Mouse (Mus musculus) layer of hippocampus, adult 18-20 months (tissue): ENCODE results near the gene Akr1c13. TPM values are rescaled to one million over a fixed set of nuclear protein-coding genes. Genes with fewer than 3 reads are reported as not detected.
"Not testable (repeated sequence)": the region's sequence is repeated elsewhere in the genome, so short reads cannot be mapped to it uniquely, and the experiment has no call there.

ENCODE experiments used
- DNase-seq, 2 experiments: peaks; one replicate each; pipeline ENCODE4 v3.0.0; 2022; ENCODE audit warnings: low spot score in 2 of 2
- long read RNA-seq: library from polyadenylated mRNA; stranded (forward); transcript quantifications from one replicate; pipeline ENCODE4 v2.0.0, GENCODE M21; 2021
- total RNA-seq, 2 experiments: library from RNA; stranded (reverse); gene quantifications; 2 replicates each; pipeline ENCODE4 v1.2.3; 2021

The Akr1c13 gene
- 1 to 10 TPM in 1 of 2 experiments, under 1 TPM in 1; 0.36 to 1.4 TPM for total RNA-seq
- long read RNA-seq = 0 reads

- DNase-seq = no peak
These were observed at the start of gene Akr1c13 for GRCm38 (mm10) chr13:4190904-4191303. TSS of gene Akr1c13 (plus strand) at chr13:4191150.

DNA sequence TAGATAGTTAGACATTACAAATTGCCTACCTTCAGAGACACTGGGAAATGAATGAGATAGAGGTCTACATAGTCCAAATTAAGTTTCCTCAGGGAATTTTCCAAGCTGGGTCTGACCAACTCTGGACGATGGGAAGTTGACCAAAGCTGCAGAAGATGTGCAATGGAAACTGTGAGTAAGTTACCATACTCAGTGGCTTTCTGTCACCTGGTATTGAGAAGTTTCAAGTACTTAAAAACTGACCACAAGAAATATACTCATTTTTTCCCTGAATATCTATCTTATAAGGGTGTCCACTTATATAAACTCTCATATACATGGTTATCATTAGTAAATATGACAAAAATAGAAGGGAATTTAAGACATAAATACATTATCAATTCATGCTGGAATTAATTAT, 46.7 kb upstream of the Akr1c13 start:
- no peak for DNase-seq

GRCm38 (mm10) chr13:4150518-4150917, 40.4 kb upstream of the Akr1c13 start, which contains the start of gene Akr1c18:
TSS of gene Akr1c18 (minus strand) at chr13:4150654.
- peak; percentile 22 to 48 for DNase-seq

DNA sequence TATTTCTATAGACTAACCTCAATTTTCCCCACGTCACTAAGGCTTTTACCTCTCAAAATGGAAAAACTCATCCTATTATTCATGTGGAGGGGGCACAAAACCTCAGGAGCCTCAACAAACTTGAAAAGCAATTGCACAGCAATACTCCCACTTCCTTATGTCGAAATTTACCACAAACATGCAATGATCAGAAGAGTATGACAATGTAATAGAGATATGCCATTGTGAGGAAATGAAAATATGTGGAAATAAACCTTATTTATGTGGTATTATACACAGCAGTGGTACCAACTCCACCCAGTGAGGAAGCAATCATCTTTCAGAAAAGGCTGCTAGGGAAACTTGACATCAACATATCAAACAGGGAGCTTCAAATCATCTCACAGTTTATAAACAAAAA, 38.0 kb upstream of the Akr1c13 start:
- no peak for DNase-seq

- DNase-seq = no peak
These were observed 37.4 kb upstream of the Akr1c13 start for GRCm38 (mm10) chr13:4153593-4153992.

GRCm38 (mm10) chr13:4155286-4155685, 35.7 kb upstream of the Akr1c13 start:
- DNase-seq = no peak

- DNase-seq = no peak
These were observed 22.9 kb upstream of the Akr1c13 start for GRCm38 (mm10) chr13:4168006-4168405.

- no peak for DNase-seq
These were observed 18.0 kb upstream of the Akr1c13 start for GRCm38 (mm10) chr13:4172978-4173377.

DNA sequence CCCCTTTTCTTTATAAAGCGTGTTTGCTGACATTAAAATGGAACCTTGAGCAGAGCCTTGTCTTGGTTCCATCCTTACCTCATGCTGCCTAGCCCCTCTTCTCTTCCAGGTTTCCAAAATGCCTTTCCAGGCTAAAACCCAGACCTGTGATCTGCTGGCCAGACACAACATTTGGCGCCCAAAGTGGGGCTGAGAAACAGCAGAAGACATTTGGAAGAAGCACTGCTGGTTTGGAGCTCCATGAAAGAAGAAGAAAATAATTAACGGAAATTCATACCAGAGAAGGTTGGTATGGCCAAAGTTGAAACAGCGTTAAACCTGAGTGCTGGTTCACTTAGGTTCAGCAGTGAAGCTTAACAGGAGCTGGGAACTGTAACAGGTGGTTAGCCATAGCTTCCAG, 9.6 kb upstream of the Akr1c13 start:
- not testable (repeated sequence) for DNase-seq

GRCm38 (mm10) chr13:4183116-4183515, 7.8 kb upstream of the Akr1c13 start:
- DNase-seq = no peak

DNA sequence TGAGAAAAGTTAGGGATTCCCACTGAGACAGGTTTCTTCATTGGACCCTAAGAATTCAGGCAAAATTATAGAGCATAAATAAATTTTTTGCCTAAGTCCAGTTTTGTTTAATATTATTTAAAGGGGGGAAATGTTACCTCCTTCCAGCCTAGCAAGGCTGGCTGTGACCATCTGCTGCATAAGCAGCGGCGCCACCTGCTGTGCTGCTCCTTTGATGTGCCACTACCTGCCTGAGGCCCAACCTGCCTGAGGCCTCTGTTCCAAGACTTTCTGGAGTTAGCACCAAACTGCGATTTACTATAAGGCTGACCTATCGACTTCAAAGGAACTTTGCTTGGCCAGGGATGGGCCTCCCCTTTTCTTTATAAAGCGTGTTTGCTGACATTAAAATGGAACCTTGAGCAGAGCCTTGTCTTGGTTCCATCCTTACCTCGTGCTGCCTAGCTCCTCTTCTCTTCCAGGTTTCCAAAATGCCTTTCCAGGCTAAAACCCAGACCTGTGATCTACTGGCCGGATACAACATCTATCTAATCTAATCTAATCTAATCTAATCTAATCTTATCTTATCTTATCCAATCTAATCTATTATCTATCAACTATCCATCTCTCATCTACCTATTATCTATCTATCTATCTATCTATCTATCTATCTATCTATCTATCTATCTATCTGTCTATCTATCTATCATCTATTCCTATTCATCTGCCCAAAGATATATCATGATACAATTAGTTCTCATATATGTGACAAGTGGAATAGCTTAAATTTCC, 4.1 kb upstream of the Akr1c13 start:
- not testable (repeated sequence) for DNase-seq

DNA sequence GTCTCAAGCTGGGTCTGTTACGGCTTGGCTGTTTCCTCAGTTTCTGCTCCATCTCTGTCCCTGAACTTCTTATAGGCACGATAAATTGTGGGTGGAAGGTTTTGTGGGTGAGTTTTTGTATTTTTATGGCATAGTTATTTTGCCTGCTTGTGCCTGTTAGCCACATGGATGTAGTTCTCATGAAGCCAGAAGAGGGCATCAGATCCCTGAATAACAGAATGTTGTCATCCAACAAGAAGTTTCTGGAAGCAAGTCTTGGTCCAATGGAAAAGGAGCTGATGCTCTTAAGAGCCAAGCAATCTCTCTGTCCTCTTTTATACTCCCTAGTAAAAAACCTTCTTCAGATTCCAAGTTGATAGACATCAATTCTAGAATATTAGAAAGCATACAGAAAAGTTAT, 2.8 kb upstream of the Akr1c13 start:
- DNase-seq = peak in 1 of 2 experiments; percentile 14

GRCm38 (mm10) chr13:4192511-4192910, 1.6 kb downstream of the Akr1c13 start:
- no peak for DNase-seq

DNA sequence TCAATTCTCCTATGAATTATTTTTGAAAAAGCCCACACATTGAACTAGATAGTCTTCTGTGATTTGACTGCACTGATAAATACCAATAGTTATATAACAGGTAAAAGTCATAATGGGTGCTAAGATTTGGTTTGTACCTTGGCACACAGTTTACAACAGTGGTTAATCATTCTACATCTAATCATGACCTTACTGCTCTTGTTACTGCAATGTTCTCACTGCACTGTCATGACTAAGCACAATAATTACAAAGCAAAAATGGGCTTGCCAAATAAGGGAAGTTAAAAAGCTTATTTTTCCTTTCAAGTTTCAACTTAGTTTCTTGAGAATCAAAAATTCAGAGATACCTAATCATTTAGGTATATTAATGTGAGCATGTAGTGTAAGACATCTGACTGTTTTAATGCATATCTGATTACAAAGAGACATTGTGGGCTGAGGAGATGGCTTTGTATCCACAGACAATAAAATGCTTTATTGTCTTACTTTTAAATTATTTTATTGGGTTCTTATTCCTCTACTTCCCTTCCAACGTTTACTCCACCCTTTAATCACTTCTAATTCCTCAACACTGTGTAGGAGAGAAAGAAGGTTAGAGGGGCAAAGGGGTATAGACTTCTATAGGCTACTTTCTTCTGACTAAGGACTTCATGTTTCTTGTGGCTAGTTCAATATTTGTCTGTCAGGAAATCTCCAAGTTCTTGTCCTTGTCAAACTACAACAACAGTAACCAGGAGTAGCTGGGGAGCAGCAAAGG, 15.4 kb downstream of the Akr1c13 start:
- no peak for DNase-seq

GRCm38 (mm10) chr13:4211560-4212299, 20.8 kb downstream of the Akr1c13 start:
- DNase-seq = no peak

GRCm38 (mm10) chr13:4212309-4212708, 21.4 kb downstream of the Akr1c13 start:
- DNase-seq = no peak

DNA sequence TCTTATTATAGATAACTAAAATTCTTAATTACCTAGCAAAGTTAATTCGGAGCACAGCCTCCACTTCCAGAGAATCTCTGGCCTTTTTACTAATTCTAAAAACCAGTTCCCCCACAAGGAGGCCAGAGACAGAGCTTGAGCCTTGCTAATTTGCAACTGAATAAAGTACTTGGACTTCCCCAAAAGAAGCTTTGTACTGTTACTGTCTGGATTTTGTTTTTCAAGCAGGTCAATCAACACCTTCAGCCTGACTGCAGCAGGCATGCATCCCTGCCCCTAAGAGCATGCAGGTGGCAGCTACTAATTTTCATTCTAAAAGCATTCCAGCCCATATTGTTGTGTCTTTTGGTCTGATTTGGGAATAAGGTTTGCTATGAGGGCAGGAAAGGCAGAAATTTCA, 24.5 kb downstream of the Akr1c13 start:
- not testable (repeated sequence) for DNase-seq

DNA sequence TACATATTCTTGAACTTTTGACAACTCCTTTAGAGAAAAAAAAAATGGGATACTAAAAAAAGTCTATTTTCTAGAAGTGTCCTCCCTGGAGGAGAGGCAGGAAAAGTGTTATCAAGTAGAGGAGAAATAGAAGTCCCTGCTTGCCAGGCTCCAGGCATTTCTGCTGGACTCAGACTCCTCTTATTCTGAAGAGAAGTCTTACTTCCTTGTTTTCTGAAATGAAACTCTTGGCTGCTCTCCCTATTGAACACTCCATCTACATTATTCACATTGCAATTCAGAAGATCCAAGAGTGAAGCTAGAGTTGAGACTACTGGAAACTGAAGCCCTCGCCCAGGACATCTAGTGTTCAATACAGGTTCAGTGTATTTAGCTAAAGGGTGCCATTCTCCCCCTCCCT, 37.5 kb downstream of the Akr1c13 start, which contains the start of gene Akr1c19:
Akr1c19 (plus strand) TSS at position 260 of the 400 bp plus-strand sequence.
- no peak for DNase-seq

DNA sequence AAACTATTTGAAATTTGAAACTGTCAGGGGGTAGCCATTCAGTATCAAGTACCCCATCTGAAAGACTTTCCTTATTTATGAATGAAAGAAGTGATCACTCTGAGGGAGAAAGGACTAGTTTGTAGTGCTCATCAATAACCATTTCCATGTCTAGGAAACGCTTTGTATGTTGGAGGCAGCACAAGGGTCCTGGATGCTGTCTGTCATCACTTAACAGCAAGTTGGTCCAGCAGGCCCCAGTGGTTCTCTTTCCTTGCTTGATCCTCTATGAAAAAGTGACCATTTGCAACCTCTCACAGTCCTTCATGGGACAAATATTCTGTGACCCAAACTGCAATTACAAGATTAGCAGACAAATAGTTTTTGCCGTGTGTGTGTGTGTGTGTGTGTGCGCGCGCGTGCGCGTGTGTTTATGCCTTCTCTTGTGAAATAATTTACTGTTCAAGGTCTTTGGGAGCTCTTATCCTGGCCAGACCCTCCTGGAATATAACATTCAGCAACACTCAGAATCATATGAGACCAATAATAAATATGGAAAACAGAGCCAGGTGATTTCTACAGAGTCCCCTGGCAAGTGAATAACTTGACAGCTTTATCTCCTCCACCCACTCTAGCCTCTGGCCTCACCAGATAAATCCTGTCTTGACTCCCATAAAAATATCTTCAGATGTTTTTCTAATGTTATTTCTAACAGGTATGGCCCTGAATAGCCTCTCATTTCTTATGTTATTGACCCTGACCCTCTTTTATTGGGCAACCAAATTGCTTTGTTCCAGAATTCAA, 40.1 kb downstream of the Akr1c13 start:
- no peak for DNase-seq

- DNase-seq = no peak
These were observed 42.2 kb downstream of the Akr1c13 start for GRCm38 (mm10) chr13:4233135-4233534.
